Mouse (Mus musculus) liver, embryonic 16.5 days (tissue): Measurements from ENCODE around the gene Agap1. TPM values are rescaled to one million over a fixed set of nuclear protein-coding genes. Genes with fewer than 3 reads are reported as not detected.

Experiments
- ATAC-seq: fragments of 200-750 bp; cut with Nextera tagmentation; 2 replicates; pipeline ENCODE4 v1.8.0; 2017; ENCODE audit warnings: low read depth, mild to moderate bottlenecking, moderate number of reproducible peaks, moderate library complexity
- H3K27ac ChIP-seq: fragments of 300-500 bp; sonication (generic); 2 replicates; pipeline ENCODE4 v1.5.1; 2014; ENCODE audit warnings: mild to moderate bottlenecking, low read length
- H3K27me3 ChIP-seq: fragments of 300-500 bp; sonication (generic); 2 replicates; pipeline ENCODE4 v1.6.1; 2014; ENCODE audit warnings: low read depth, low read length, mixed read lengths; ENCODE audit not compliant: control insufficient read depth, insufficient read depth
- H3K36me3 ChIP-seq: fragments of 300-500 bp; sonication (generic); 2 replicates; pipeline ENCODE4 v1.6.1; 2014; ENCODE audit warnings: mild to moderate bottlenecking; ENCODE audit not compliant: control insufficient read depth, insufficient read depth
- H3K4me1 ChIP-seq: fragments of 300-500 bp; sonication (generic); 2 replicates; pipeline ENCODE4 v1.6.1; 2014; ENCODE audit warnings: low read depth, low read length, mixed read lengths; ENCODE audit not compliant: control insufficient read depth
- H3K4me2 ChIP-seq: fragments of 300-500 bp; sonication (generic); 2 replicates; pipeline ENCODE4 v1.6.1; 2014; ENCODE audit warnings: low read depth, low read length, mixed read lengths
- H3K4me3 ChIP-seq: fragments of 300-500 bp; sonication (generic); 2 replicates; pipeline ENCODE4 v1.5.1; 2014; ENCODE audit warnings: low read depth, mild to moderate bottlenecking, low read length
- H3K9ac ChIP-seq: fragments of 300-500 bp; sonication (generic); 2 replicates; pipeline ENCODE4 v1.6.1; 2014; ENCODE audit warnings: low read depth, low read length
- H3K9me3 ChIP-seq: fragments of 300-500 bp; sonication (generic); replicated peaks from 2 replicates; pipeline ENCODE4 v1.6.1; 2016; ENCODE audit warnings: low read length; ENCODE audit not compliant: control insufficient read depth
- WGBS: fragments of 180-500 bp; shearing (Covaris S2); extraction: QIAGEN DNeasy Blood & Tissue Kit; methylation state at CpG from one replicate; pipeline ENCODE4 v1.1.7; 2014; ENCODE audit not compliant: insufficient replicate concordance; 5-methylcytosine and 5-hydroxymethylcytosine counted together
- polyA plus RNA-seq: library from polyadenylated mRNA; unstranded; fragments of >200 nt; fragmentation: Nextera tagmentation; extraction: Ambion mirVana; gene quantifications from 2 replicates; pipeline ENCODE4 v1.2.1, GENCODE M21; 2015

The Agap1 gene
- polyA plus RNA-seq, 1 experiment from 2014 or later, result 1.1 TPM

DNA sequence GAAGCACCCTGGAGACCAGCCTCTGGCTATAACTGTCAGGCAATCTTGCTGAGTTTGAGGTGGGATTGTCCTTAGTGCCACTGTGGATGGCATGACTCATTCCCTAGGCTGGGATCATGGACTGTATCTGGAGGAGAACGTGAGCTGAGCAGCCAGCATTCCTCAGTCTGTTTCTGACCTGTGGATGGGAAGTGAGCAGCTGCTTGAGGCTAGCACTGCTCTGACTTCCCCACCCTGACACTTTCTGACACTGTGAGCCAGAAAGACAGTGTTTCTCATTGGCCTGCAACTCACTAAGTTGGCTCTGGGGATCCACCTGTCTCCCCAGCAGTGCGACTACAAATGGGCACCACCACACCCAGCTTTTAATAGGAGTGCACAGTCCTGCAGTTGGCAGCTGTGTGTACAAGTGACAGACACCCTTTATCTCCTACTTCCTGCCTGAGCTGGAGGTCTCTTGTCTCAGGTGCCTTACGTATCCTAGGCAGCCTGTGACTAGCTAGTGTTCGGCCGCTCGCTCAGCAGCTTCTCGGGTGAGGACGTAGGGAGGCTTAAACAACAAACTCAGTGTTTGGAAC, 55.2 kb downstream of the Agap1 start:
- Histone ChIP-seq H3K27me3 (no peaks in the 10 kb centered on the region), H3K36me3 (no peaks in the 10 kb centered on the region), H3K4me2 (no peak overlapping the region), H3K4me3 (no peak overlapping the region), H3K9ac (no peak overlapping the region), H3K4me1 (no peaks in the 10 kb centered on the region), H3K27ac (no peak overlapping the region), H3K9me3 (no peaks in the 10 kb centered on the region)
- ATAC-seq, result no peak
- 51% methylated on average over 8 of the region's 8 CpGs for WGBS

DNA sequence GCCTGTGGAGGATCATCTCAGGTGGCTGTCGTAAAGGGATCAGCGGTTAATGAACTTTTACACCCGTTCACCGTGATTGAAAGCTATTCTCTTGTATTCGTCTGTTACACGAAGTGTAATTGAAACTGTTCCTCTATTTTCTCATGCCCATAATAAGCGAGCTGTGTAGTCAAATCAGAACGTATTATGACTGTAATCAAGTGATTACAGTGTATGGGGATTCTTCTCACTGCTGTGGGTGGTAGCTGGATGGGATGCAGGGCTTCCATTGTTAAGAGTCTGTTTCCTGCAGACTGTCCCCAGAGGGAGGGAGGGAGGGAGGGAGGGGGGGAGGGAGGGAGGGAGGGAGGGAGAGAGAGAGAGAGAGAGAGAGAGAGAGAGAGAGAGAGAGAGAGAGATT, 56.1 kb downstream of the Agap1 start:
- Histone ChIP-seq H3K36me3 (no peaks in the 10 kb centered on the region), H3K4me1 (no peaks in the 10 kb centered on the region), H3K9me3 (no peaks in the 10 kb centered on the region), H3K4me2 (no peak overlapping the region), H3K9ac (no peak overlapping the region), H3K27ac (no peak overlapping the region), H3K27me3 (no peaks in the 10 kb centered on the region), H3K4me3 (no peak overlapping the region)
- ATAC-seq, result no peak
- 58% methylated on average over 8 of the region's 8 CpGs for WGBS

DNA sequence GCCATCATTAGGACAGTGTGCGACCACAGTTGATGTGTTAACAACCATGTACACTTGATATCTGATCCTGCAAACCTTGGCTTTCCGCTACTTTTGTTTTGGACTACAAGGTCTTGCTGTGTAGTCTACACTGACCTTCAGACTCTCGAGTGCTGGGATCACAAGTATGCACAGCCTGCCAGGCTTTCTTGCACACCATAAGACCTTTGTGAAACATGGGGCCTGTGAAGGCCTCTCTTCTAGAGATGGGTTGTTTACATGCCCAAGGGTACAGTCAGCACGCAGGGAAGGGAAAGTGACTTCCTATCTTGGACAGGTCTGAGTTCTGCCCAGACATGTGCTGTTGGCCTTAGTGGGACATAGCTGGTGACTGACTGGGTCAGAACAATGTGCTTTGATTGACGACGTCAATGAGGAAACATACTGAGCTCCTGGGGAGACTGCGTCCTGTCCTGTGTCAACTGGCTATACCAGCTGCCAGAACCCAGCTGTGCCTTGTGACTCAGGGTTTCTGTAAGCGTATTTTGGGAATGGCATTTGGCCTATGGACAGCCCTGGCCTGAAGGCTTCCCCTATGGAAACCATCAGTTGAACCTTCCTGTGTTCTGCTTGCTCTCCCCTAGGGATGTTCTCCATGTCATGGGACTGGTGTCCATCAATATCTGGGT, 59.1 kb downstream of the Agap1 start:
- no peak overlapping the region for H3K9ac ChIP-seq
- H3K27ac ChIP-seq, result no peak overlapping the region
- H3K36me3 ChIP-seq, result no peaks in the 10 kb centered on the region
- H3K4me3 ChIP-seq, result no peak overlapping the region
- H3K9me3 ChIP-seq, result no peaks in the 10 kb centered on the region
- no peaks in the 10 kb centered on the region; the same call in 1 of the 2 replicates for H3K4me1 ChIP-seq
- WGBS, result 60% methylated on average over 8 of the region's 8 CpGs
- no peak for ATAC-seq
- no peaks in the 10 kb centered on the region for H3K27me3 ChIP-seq
- no peak overlapping the region for H3K4me2 ChIP-seq

DNA sequence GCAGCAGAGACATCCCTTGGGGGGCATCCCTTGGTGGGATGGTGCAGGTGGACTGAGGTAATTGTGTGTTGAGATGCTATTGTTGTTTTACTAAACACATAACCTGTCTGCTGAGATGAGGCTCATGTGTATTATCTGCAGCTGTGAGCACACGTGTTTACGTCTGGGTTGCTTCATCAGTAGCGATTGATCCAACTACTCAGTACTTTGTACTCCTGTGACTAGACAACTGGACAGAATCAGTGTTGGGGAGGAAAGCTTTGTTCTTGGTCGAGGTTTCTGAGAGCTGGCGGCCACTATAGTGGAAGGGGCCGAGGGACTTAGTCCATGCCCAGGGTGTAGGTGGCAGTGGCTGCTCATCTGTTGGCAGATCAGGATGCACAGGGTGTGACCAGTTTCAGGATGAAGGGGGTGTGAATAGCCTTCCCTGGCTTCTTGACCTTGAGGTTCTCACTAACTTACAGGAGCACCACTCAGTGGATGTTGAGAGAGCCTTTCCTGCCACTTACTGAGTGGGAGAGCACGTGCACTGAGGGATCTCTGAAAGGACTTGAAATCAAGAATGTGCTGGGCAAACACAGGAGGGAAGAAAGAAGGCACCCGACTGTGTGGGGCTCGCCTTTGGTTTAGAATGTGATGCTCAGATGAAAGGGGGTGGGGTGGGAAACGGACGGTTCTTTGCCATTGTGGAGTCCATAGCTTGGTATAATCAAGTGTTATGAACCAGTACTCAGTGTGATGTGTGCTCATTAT, 61.4 kb downstream of the Agap1 start:
- Histone ChIP-seq H3K4me1 (no peaks in the 10 kb centered on the region; the same call in 1 of the 2 replicates), H3K27ac (no peak overlapping the region), H3K27me3 (no peaks in the 10 kb centered on the region), H3K36me3 (no peaks in the 10 kb centered on the region), H3K9ac (no peak overlapping the region), H3K4me3 (no peak overlapping the region), H3K9me3 (no peaks in the 10 kb centered on the region), H3K4me2 (no peak overlapping the region)
- 53% methylated on average over 11 of the region's 11 CpGs for WGBS
- peak; percentile 59 for ATAC-seq

DNA sequence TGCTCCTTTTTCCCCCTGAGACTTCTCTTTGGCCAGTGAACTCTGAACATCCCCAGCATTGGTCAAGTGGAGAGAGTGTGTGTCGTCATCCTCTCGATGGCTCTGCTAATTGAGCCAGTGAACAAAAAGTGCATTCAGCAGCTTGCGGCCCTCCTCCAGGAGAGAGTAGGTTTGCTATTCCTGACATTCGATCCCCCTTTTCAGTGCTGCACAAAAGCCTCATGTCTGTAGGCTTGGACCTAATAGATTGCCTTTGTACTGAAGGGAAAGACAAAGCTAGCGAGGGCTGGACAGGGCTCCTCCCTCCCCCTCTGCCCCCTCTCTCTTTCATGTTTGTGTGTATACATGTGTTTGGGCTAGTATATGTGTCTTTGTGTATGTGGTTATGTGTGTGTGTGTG, 63.2 kb downstream of the Agap1 start:
- Histone ChIP-seq H3K4me1 (no peaks in the 10 kb centered on the region; the same call in 1 of the 2 replicates), H3K27me3 (no peaks in the 10 kb centered on the region), H3K36me3 (no peaks in the 10 kb centered on the region), H3K9me3 (no peaks in the 10 kb centered on the region), H3K27ac (no peak overlapping the region), H3K9ac (no peak overlapping the region), H3K4me2 (no peak overlapping the region), H3K4me3 (no peak overlapping the region)
- no peak for ATAC-seq
- 50% methylated on average over 5 of the region's 5 CpGs for WGBS

DNA sequence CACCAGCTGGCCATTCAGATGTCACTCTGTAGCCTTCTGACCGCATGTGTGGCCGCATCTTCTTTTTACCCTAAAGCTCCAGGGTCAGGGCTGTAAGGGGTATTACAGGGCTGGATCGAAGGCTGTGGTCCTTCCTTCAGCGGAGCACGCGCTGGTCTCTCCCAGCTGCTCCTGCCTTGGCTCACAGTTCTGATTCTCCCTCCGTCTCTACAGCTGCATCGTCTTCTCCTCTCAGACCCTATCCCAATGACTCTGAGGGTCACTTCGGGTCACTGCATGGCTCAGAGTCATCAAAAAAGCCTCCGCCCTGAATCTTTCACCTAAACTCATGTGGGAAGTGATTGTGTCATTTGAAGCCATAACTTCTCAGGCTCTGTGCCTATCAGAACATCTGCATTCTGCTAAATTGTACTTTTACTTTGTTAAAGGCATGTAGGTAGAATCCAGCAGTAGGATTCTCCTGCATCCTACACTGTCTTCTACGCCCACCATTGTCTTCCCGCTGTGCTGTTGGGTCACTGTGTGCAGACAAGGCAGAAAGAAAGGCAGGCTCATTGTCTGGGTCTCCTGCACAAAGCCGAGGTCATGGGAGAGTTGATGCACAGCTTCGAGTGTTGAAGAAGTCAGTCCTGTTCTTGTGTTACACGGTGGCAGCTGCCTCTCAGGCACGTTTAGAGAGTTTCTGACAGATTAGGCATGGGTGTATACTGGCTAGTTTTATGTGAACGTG, 65.5 kb downstream of the Agap1 start:
- Histone ChIP-seq H3K27ac (no peak overlapping the region), H3K4me1 (no peaks in the 10 kb centered on the region; the same call in 1 of the 2 replicates), H3K36me3 (no peaks in the 10 kb centered on the region), H3K4me2 (no peak overlapping the region), H3K27me3 (no peaks in the 10 kb centered on the region), H3K4me3 (no peak overlapping the region), H3K9ac (no peak overlapping the region), H3K9me3 (no peaks in the 10 kb centered on the region)
- WGBS, result 71% methylated on average over 17 of the region's 17 CpGs
- ATAC-seq, result no peak

DNA sequence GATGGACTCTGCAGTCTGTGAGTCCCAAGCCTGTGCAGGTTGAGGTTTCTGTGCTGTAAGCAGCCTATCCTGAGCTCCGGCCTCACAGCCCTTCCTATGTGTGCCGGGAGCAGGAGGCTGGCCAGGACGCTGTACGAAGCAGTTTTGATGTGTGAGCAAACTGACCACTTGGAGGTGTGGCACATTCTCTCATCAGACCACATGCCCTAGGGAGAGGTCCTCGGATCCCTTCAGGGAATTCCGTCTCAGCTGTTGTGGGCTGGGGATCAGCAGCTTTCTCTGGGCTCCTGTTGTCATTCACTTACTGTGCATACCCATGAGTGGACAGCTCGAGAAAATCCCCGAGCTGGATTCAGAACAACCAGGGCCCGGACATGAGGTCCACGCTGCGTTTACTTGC, 66.8 kb downstream of the Agap1 start:
- no peak overlapping the region for H3K27ac ChIP-seq
- no peaks in the 10 kb centered on the region for H3K9me3 ChIP-seq
- 65% methylated on average over 11 of the region's 11 CpGs for WGBS
- no peaks in the 10 kb centered on the region for H3K27me3 ChIP-seq
- no peak for ATAC-seq
- no peak overlapping the region for H3K9ac ChIP-seq
- H3K4me1 ChIP-seq, result no peaks in the 10 kb centered on the region; the same call in 1 of the 2 replicates
- H3K4me3 ChIP-seq, result no peak overlapping the region
- H3K4me2 ChIP-seq, result no peak overlapping the region
- H3K36me3 ChIP-seq, result no peaks in the 10 kb centered on the region

DNA sequence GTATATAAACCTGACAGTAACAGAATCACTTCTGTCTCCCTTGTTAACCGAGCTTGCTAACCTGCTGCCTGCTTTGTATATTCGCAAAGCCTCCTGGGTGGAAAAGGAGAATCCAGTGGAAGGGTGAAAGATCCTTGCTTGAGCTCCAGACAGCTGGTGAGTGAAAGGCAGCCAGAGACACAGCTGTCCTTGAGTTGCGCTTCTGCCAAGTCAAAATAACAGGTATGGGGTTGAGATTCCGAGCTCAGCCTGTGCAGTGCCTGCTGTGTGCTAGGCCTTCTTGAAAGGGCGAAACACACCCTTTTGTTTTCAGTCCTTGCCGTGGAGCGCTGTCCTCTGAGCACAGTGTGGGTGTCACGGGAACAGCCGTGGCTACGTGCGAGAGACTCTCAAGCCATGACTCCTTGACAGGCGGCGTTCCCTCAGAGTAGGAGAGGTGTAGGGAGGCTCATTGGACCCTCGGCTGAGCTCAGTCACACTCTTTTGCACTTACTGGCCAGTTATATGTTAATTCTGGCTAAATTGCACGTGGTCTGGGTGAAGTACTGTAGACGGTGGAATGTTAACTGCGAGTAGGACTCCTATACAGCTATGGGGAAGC, 67.4 kb downstream of the Agap1 start:
- ATAC-seq, result no peak
- Histone ChIP-seq H3K4me2 (no peak overlapping the region), H3K4me1 (no peaks in the 10 kb centered on the region), H3K9ac (no peak overlapping the region), H3K27me3 (no peaks in the 10 kb centered on the region), H3K27ac (no peak overlapping the region), H3K36me3 (no peaks in the 10 kb centered on the region), H3K9me3 (no peaks in the 10 kb centered on the region), H3K4me3 (no peak overlapping the region)
- WGBS, result 59% methylated on average over 17 of the region's 17 CpGs
